Mouse (Mus musculus): ENCODE measurements around the gene Trim71. TPM values are rescaled to one million over a fixed set of nuclear protein-coding genes. Genes with fewer than 3 reads are reported as not detected.
"Not testable (repeated sequence)": the region's sequence is repeated elsewhere in the genome, so short reads cannot be mapped to it uniquely, and the experiment has no call there.

Gene Trim71
- total RNA-seq, 4 experiments from 2014 or later, result not detected

- no peak for DNase-seq (ENCODE audit: low spot score in 2 of 2)
Measured at GRCm38 (mm10) chr9:114526581-114526980, 37.6 kb downstream of the Trim71 start.

GRCm38 (mm10) chr9:114525891-114526290 lies 38.3 kb downstream of the Trim71 start:
- DNase-seq (ENCODE audit: low spot score in 2 of 2), result no peak

GRCm38 (mm10) chr9:114525073-114525633 lies 39.0 kb downstream of the Trim71 start:
- DNase-seq (ENCODE audit: low spot score in 2 of 2), result no peak

GRCm38 (mm10) chr9:114522501-114522900 lies 41.7 kb downstream of the Trim71 start:
- no peak for DNase-seq (ENCODE audit: low spot score in 2 of 2)

GRCm38 (mm10) chr9:114522041-114522440 lies 42.1 kb downstream of the Trim71 start:
- no peak for DNase-seq (ENCODE audit: low spot score in 2 of 2)

GRCm38 (mm10) chr9:114520529-114520928 lies 43.6 kb downstream of the Trim71 start:
- DNase-seq (ENCODE audit: low spot score in 2 of 2), result not testable (repeated sequence)

GRCm38 (mm10) chr9:114518812-114519477 lies 45.2 kb downstream of the Trim71 start:
- no peak for DNase-seq (ENCODE audit: low spot score in 2 of 2)

GRCm38 (mm10) chr9:114517924-114518497 lies 46.2 kb downstream of the Trim71 start:
- no peak for DNase-seq (ENCODE audit: low spot score in 2 of 2)

- DNase-seq (ENCODE audit: low spot score in 2 of 2), result no peak
Measured at GRCm38 (mm10) chr9:114515364-114515763, 48.8 kb downstream of the Trim71 start, which contains the start of gene C130032M10Rik. C130032M10Rik (plus strand) TSS chr9:114515697.

- DNase-seq (ENCODE audit: low spot score in 2 of 2), result no peak
Measured at GRCm38 (mm10) chr9:114512831-114513230, 51.3 kb downstream of the Trim71 start.

- DNase-seq (ENCODE audit: low spot score in 2 of 2), result no peak
Measured at GRCm38 (mm10) chr9:114509785-114510184, 54.4 kb downstream of the Trim71 start.

GRCm38 (mm10) chr9:114507421-114507820 lies 56.7 kb downstream of the Trim71 start:
- no peak for DNase-seq (ENCODE audit: low spot score in 2 of 2)

- DNase-seq (ENCODE audit: low spot score in 2 of 2), result no peak
Measured at GRCm38 (mm10) chr9:114506564-114506963, 57.6 kb downstream of the Trim71 start.

- DNase-seq (ENCODE audit: low spot score in 2 of 2), result no peak
Measured at GRCm38 (mm10) chr9:114504816-114505215, 59.4 kb downstream of the Trim71 start, which contains the start of gene Ccr4. Ccr4 (minus strand) TSS chr9:114504916.

- DNase-seq (ENCODE audit: low spot score in 2 of 2), result no peak
Measured at GRCm38 (mm10) chr9:114502711-114503427, 61.3 kb downstream of the Trim71 start.

GRCm38 (mm10) chr9:114501913-114502312 lies 62.3 kb downstream of the Trim71 start:
- DNase-seq (ENCODE audit: low spot score in 2 of 2), result no peak

- DNase-seq (ENCODE audit: low spot score in 2 of 2), result no peak
Measured at GRCm38 (mm10) chr9:114501111-114501510, 63.1 kb downstream of the Trim71 start.

- peak in 1 of 2 experiments; percentile 10 for DNase-seq (ENCODE audit: low spot score in 2 of 2)
Measured at GRCm38 (mm10) chr9:114499783-114500515, 64.2 kb downstream of the Trim71 start.

- peak; percentile 50 to 57 for DNase-seq (ENCODE audit: low spot score in 2 of 2)
Measured at GRCm38 (mm10) chr9:114498218-114498617, 66.0 kb downstream of the Trim71 start.

GRCm38 (mm10) chr9:114496469-114496868 lies 67.7 kb downstream of the Trim71 start:
- DNase-seq (ENCODE audit: low spot score in 2 of 2), result no peak

Measured in gastrocnemius, adult 8-10 months (tissue).